Mouse (Mus musculus): ENCODE results near the gene Wdfy3.

Wdfy3 gene

GRCm38 (mm10) chr5:101891694-101892416 lies 177.9 kb downstream of the Wdfy3 start:
- DNase-seq (ENCODE audit: extremely low spot score, low read depth, low spot score) = no peak

GRCm38 (mm10) chr5:101887989-101888388 lies 181.7 kb downstream of the Wdfy3 start:
- DNase-seq (ENCODE audit: extremely low spot score, low read depth, low spot score) = no peak

GRCm38 (mm10) chr5:101885039-101885438 lies 184.7 kb downstream of the Wdfy3 start:
- DNase-seq (ENCODE audit: extremely low spot score, low read depth, low spot score) = no peak

GRCm38 (mm10) chr5:101882191-101882590 lies 187.5 kb downstream of the Wdfy3 start:
- DNase-seq (ENCODE audit: extremely low spot score, low read depth, low spot score) = no peak

GRCm38 (mm10) chr5:101879914-101880313 lies 189.8 kb downstream of the Wdfy3 start:
- no peak for DNase-seq (ENCODE audit: extremely low spot score, low read depth, low spot score)

- no peak for DNase-seq (ENCODE audit: extremely low spot score, low read depth, low spot score)
Observed at GRCm38 (mm10) chr5:101878403-101878802, 191.3 kb downstream of the Wdfy3 start.

- DNase-seq (ENCODE audit: extremely low spot score, low read depth, low spot score) = no peak
Observed at GRCm38 (mm10) chr5:101876185-101876584, 193.5 kb downstream of the Wdfy3 start.

- no peak for DNase-seq (ENCODE audit: extremely low spot score, low read depth, low spot score)
Observed at GRCm38 (mm10) chr5:101866722-101867121, 203.0 kb downstream of the Wdfy3 start.

GRCm38 (mm10) chr5:101863946-101864345 lies 205.8 kb downstream of the Wdfy3 start:
- DNase-seq (ENCODE audit: extremely low spot score, low read depth, low spot score) = no peak

GRCm38 (mm10) chr5:101862651-101863050 lies 207.1 kb downstream of the Wdfy3 start:
- no peak for DNase-seq (ENCODE audit: extremely low spot score, low read depth, low spot score)

GRCm38 (mm10) chr5:101861786-101862571 lies 207.7 kb downstream of the Wdfy3 start:
- no peak for DNase-seq (ENCODE audit: extremely low spot score, low read depth, low spot score)

- no peak for DNase-seq (ENCODE audit: extremely low spot score, low read depth, low spot score)
Observed at GRCm38 (mm10) chr5:101858891-101859436, 210.8 kb downstream of the Wdfy3 start.

GRCm38 (mm10) chr5:101855475-101855874 lies 214.2 kb downstream of the Wdfy3 start:
- DNase-seq (ENCODE audit: extremely low spot score, low read depth, low spot score) = no peak

GRCm38 (mm10) chr5:101854667-101855066 lies 215.1 kb downstream of the Wdfy3 start:
- no peak for DNase-seq (ENCODE audit: extremely low spot score, low read depth, low spot score)

- no peak for DNase-seq (ENCODE audit: extremely low spot score, low read depth, low spot score)
Observed at GRCm38 (mm10) chr5:101854100-101854499, 215.6 kb downstream of the Wdfy3 start.

GRCm38 (mm10) chr5:101852116-101852680 lies 217.5 kb downstream of the Wdfy3 start:
- no peak for DNase-seq (ENCODE audit: extremely low spot score, low read depth, low spot score)

- no peak for DNase-seq (ENCODE audit: extremely low spot score, low read depth, low spot score)
Observed at GRCm38 (mm10) chr5:101851133-101851532, 218.6 kb downstream of the Wdfy3 start.

- DNase-seq (ENCODE audit: extremely low spot score, low read depth, low spot score) = no peak
Observed at GRCm38 (mm10) chr5:101847762-101848161, 222.0 kb downstream of the Wdfy3 start.

GRCm38 (mm10) chr5:101847323-101847722 lies 222.4 kb downstream of the Wdfy3 start:
- DNase-seq (ENCODE audit: extremely low spot score, low read depth, low spot score) = no peak

- DNase-seq (ENCODE audit: extremely low spot score, low read depth, low spot score) = no peak
Observed at GRCm38 (mm10) chr5:101845930-101846329, 223.8 kb downstream of the Wdfy3 start.

GRCm38 (mm10) chr5:101845011-101845410 lies 224.7 kb downstream of the Wdfy3 start:
- no peak for DNase-seq (ENCODE audit: extremely low spot score, low read depth, low spot score)

- DNase-seq (ENCODE audit: extremely low spot score, low read depth, low spot score) = no peak
Observed at GRCm38 (mm10) chr5:101840476-101840875, 229.2 kb downstream of the Wdfy3 start.

All from hindlimb bud, embryonic 11.5 days (tissue).